Mouse (Mus musculus): ENCODE results near the gene Klrg1.

DNA sequence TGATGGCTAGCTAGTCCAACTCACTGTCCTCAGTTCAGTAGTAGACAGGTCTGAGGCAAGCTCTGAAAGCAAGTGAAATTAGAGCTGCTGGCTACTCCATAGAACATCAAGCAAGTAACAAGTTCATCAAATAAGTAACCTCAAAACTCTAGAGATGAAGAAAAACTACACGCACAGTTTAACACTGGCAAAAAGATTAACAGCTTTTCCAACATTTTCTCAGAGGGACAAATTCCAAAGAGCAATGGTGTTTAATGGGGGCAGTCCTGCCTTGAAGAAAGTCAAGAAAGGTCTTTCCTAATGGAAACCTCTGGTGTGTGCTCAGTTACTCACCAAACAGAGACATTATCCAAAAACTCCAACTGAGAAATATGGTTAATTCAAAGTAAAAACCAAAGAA, 36.0 kb upstream of the Klrg1 start:
- TF ChIP-seq CTCF (IDR thresholded peaks at IDR 0.05; ENCODE audit: insufficient read depth, low read length) (no peak), POLR2A (IDR thresholded peaks at IDR 0.05; ENCODE audit: borderline replicate concordance, extremely low read depth, low read depth, low read length) (no peak)

All from lung, adult 2 months (tissue).